Mouse (Mus musculus): ENCODE measurements around the gene Dyrk2.
A peak's percentile ranks its signal among the peaks of the same experiment; 100 is the strongest.

Gene Dyrk2

DNA sequence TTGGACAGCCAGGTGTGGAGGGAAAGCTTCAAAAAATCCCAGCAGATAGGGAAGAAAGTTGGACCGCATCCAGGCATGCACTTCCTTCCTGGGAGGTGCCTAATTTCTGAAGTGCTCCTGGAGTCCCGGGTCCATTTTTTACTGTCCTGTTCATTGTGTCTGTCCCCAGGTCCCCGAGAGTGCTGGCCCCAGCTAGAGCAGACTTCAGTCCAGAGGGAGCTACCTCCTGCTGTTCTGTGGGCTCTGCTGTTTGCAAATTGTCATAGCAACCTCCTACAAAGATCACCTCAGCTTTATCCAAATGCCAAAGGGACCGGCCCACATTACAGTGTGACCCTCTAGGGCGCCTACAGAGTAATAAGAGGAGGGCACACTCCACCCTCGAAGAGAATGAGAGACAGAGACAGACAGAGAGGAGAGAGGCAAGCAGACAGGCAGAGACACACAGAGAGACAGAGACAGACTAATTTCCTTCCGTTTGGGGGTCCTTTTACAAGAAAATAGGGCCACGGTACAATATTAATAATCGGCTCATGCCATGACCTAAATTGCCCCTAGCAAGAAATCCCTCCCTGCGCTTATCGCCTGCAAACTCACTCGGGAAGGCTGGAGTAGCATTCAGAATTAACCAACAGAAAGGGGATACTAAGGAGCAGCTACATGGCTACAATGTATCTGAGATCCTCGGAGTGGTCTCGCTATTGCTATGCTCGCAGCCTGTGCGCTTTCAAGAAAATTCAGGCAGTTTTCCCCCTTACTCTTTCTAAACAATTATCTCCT is at the start of gene Dyrk2:
Gene Dyrk2 (minus strand): TSS at position 9 of the 780 bp plus-strand sequence.
- no peak for DNase-seq (ENCODE audit: low spot score in 2 of 2)

- DNase-seq (ENCODE audit: low spot score in 2 of 2): no peak
Measured at GRCm38 (mm10) chr10:118902625-118903024, 32.6 kb upstream of the Dyrk2 start.

GRCm38 (mm10) chr10:118893645-118894044 is 23.6 kb upstream of the Dyrk2 start:
- no peak for DNase-seq (ENCODE audit: low spot score in 2 of 2)

GRCm38 (mm10) chr10:118884126-118884525 is 14.1 kb upstream of the Dyrk2 start:
- DNase-seq (ENCODE audit: low spot score in 2 of 2): no peak

- DNase-seq (ENCODE audit: low spot score in 2 of 2): no peak
Measured at GRCm38 (mm10) chr10:118883317-118883716, 13.3 kb upstream of the Dyrk2 start.

GRCm38 (mm10) chr10:118882258-118882885 is 12.4 kb upstream of the Dyrk2 start:
- DNase-seq (ENCODE audit: low spot score in 2 of 2): no peak

DNA sequence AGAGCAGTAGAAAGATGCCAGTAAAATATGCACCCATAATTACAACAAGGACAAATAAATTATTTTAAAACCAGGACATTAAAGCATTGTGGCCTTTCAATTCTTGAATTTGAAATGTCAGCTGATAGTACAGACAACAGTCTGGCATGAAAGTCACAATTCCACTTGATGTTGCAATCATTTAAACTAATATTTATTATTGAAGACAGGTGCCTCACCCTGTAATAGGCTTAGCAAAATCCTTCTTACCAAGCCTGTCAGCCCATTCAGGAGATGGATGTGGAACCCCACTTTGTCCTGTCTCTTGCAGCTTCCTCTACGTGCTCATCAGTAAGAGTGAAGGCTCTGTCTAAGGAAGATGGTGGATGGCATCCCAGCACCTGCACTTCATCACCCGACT is 10.8 kb upstream of the Dyrk2 start:
- no peak for DNase-seq (ENCODE audit: low spot score in 2 of 2)

GRCm38 (mm10) chr10:118872196-118872595 is 2.2 kb upstream of the Dyrk2 start:
- no peak for DNase-seq (ENCODE audit: low spot score in 2 of 2)

DNA sequence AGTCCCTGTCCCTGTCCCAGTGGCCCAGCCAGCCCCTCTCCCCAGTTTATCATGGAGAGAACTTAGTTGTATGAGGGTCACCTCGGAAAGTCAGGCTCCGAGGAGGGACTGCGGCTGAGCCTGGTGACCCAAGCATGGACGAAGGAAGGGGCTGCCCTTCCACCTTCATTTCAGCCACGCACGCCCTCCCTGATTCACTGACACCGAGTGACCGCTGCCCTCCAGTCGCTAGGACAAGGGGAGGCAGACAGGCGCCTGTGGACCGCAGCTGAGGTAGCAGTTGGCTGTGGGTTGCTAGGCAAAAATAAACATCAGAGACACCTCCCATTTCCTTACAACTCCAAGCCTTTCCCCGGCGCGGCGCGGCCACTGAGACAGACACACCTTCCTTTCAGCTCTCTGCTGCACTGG is 413 bp downstream of the Dyrk2 start:
- DNase-seq (ENCODE audit: low spot score in 2 of 2): peak; percentile 30 to 50

DNA sequence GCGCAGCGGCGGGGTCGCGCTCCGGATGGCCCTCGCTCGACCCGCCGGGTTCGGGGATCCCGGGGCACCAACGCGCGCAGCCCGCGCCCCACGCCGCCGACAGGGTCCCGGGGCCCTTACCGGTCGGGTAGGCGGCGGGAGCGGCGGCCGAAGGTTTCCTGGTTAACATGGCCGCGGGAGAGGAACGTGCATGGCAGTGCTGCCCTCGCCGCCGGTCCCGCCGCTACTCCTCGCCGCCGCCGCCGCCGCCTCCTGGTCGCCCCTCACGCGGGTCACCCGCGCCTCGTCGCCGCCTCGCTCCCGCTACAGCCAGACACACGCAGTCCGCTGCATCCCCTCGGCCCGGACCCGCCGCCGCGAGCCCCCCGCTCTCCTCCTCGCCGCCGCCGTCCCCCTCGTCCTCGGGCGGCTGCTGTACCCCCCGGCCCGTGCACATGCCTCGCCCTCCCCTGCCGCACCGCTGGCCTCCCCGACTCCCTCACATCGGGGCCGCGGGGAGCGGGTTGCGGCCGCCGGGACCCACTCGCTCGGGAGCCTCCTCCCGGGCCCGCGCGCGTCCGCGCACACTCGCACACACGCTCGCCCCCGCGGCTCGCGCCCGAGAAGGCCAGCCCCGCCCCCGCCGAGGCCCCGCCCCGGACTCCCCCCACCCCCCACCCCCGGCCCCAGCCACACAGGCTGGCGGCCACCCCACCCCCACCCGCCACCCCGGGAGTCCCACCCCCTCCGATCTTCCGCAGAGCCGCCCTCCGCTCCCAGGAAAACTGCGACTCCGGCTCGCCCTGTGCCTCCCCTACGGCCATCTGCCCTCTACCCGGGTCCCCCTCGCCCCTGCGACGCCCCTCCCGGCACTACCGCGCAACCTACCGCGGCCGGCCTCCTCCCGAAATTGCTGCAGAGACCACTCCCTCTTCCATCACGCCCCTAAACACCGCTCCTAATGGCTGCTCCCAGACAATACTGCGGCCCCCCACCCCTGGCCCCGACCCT is 1.1 kb downstream of the Dyrk2 start:
- peak; percentile 55 to 67 for DNase-seq (ENCODE audit: low spot score in 2 of 2)

GRCm38 (mm10) chr10:118867896-118868600 is 2.0 kb downstream of the Dyrk2 start:
- no peak for DNase-seq (ENCODE audit: low spot score in 2 of 2)

DNA sequence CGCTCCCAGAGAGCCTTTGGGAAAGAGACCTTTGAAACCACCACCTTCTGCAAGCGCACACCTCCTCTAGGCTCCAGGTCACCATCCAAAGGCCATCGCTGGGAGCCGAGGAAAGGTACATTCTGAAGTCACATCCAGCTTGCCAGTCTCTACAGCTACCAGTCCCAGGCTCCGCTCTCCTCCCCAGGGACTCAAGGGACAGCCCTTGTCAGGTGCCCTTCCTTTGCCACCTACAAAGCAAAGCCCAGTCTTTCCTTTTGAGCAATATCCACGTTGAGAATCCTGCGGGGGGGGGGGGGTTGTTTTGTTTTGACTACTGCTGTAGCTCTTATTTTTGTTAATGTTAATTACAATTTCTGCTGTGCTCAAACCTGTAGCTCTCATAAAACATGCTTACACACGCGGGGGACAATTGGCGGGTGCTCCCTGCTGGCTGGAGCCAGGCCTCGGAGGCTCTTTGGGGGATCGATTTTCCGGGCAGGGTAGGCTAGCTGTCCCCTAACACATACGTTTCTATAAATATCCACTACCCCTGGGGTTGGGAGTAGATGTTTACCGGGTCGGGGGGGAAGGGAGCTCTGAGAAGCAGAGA is 2.6 kb downstream of the Dyrk2 start:
- DNase-seq (ENCODE audit: low spot score in 2 of 2): no peak

DNA sequence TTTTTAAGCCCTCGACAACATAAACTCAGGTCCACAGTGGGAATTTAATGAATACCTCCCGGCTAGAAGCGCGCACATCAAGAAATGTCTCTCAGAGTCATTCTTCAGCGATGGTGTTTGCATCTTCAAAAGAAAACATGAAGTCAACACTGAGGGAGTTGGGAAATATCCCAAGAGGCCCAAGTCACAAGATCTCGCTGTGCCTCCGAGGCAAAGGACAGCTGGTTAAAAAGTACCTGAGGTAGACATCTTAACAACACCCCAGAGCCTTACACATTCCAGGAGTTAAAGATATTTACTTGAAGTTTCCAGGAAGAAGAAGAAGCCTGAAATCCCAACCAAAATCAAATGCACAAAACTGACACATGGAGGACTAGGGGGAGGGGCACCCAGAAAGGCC is 5.0 kb downstream of the Dyrk2 start:
- no peak for DNase-seq (ENCODE audit: low spot score in 2 of 2)

- no peak for DNase-seq (ENCODE audit: low spot score in 2 of 2)
Measured at GRCm38 (mm10) chr10:118863611-118864010, 6.4 kb downstream of the Dyrk2 start.

- no peak for DNase-seq (ENCODE audit: low spot score in 2 of 2)
Measured at GRCm38 (mm10) chr10:118862233-118862632, 7.8 kb downstream of the Dyrk2 start.

GRCm38 (mm10) chr10:118861234-118862025 is 8.6 kb downstream of the Dyrk2 start:
- no peak for DNase-seq (ENCODE audit: low spot score in 2 of 2)

- no peak for DNase-seq (ENCODE audit: low spot score in 2 of 2)
Measured at GRCm38 (mm10) chr10:118859655-118860054, 10.4 kb downstream of the Dyrk2 start.

DNA sequence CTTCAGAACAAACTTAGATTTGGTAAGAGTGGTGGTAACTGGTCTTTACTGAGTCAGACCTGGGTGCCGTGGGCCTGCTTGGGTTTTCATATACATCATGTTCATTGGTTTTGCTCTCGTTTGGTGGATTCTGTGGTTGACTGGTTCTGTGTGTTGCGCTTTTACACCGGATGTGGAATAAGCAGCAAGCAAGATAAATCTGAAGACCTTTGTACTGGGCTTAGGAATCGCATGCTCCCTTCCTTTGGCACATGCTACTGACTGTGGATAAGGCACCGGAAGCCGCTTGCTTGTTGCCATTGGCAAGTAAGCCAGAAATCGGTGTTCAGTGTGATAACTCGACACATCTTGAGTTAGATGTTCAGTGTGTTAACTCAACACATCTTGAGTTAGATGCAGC is 15.4 kb downstream of the Dyrk2 start:
- no peak for DNase-seq (ENCODE audit: low spot score in 2 of 2)

DNA sequence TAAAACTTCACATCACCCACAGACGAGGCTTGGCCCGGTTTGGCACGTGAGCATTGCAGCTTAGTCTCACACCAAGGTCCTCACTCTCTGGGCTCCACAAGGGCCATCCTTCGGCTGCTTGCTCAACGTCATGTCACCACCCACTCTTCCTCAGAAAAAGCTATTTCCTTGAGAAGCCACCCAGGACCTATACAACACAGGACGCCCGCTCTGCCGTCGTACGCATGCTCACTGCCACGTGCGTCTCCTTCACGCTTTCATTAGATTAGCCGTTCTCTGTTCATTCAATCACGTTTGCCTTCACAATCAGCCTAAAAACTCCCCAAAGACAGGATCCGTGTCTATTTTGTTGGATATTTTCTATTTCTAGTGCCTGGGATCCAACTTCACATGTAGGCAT is 17.5 kb downstream of the Dyrk2 start:
- no peak for DNase-seq (ENCODE audit: low spot score in 2 of 2)

DNA sequence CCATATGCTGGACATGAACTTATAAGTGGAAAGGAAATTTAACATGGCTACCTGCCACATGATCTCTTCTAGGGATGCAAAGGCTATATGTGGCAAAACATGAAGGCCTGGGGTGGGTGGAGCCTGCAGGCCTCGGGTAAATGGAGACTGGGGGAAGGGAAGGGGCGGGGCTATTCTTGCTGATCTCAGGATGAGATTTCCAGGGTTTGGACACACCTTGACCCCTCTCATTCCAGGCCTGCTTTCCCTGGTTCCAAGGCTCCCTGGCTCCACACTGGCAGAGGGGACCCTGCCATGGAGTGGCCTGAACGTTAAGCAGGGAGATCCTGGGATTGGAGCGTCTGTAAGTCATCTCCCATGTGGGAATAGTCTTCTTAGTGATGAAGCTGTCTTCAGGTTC is 21.5 kb downstream of the Dyrk2 start:
- DNase-seq (ENCODE audit: low spot score in 2 of 2): no peak

All from frontal cortex, postnatal 25 days (tissue).